Mouse (Mus musculus): ENCODE data around the gene Dab1. TPM values are rescaled to one million over a fixed set of nuclear protein-coding genes. Genes with fewer than 3 reads are reported as not detected.

Dab1 gene
- total and polyA plus RNA-seq, 2 experiments from 2014 or later, result 47.9 to 109 TPM

DNA sequence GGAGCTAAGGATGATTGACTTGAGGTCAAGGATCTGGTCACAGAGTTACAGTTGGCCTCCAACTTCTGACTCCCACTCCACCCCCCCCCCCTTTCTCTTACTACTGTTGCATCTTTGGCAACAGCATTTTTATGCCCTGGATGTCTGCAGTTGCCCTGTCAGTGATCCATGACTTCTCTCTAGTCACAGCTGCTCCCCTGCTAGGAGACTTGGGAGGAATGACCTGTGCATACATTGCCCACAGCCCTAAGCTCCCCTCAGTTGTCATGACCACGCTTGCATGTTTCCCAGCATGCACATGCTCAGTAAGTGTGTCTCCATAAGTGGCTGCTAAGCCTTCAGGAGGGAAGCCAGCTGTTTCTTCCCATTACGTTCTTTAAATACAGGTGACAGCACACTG, 936.2 kb downstream of the Dab1 start:
- Histone ChIP-seq H3K9ac (replicated peaks; ENCODE audit: low read length, poor library complexity, severe bottlenecking) (no peak overlapping the region), H3K9me3 (ENCODE audit: low read length) (no peaks in the 10 kb centered on the region), H3K4me2 (ENCODE audit: low read depth, low read length, poor library complexity, severe bottlenecking) (no peak overlapping the region), H3K27me3 (ENCODE audit: insufficient read depth, low read length) (no peaks in the 10 kb centered on the region), H3K4me1 (ENCODE audit: insufficient read depth, low read length) (peaks cover 3% of the 10 kb centered on the region; the same call in 1 of the 2 replicates), H3K36me3 (ENCODE audit: insufficient read depth, low read length) (no peaks in the 10 kb centered on the region), H3K27ac (ENCODE audit: low read depth, low read length) (no peak overlapping the region), H3K4me3 (ENCODE audit: low read depth, low read length) (no peak overlapping the region)
- 49% methylated on average over 2 of the region's 2 CpGs for WGBS
- no peak for ATAC-seq (ENCODE audit: low FRiP score)
- TF ChIP-seq CTCF (IDR thresholded peaks at IDR 0.05), result no peak
- peak; percentile 21 for DNase-seq (ENCODE audit: low spot score)

GRCm38 (mm10) chr4:104563512-104563911, 944.4 kb downstream of the Dab1 start:
- no peaks in the 10 kb centered on the region for H3K4me1 ChIP-seq (ENCODE audit: insufficient read depth, low read length)
- TF ChIP-seq CTCF (IDR thresholded peaks at IDR 0.05), result no peak
- H3K27ac ChIP-seq (ENCODE audit: low read depth, low read length), result no peak overlapping the region
- H3K9me3 ChIP-seq (ENCODE audit: low read length), result no peaks in the 10 kb centered on the region
- no peak overlapping the region for H3K9ac ChIP-seq (replicated peaks; ENCODE audit: low read length, poor library complexity, severe bottlenecking)
- ATAC-seq (ENCODE audit: low FRiP score) (no peak), DNase-seq (ENCODE audit: low spot score) (no peak)
- H3K4me2 ChIP-seq (ENCODE audit: low read depth, low read length, poor library complexity, severe bottlenecking), result no peak overlapping the region
- H3K27me3 ChIP-seq (ENCODE audit: insufficient read depth, low read length), result no peaks in the 10 kb centered on the region
- 78% methylated on average over 5 of the region's 5 CpGs for WGBS
- H3K4me3 ChIP-seq (ENCODE audit: low read depth, low read length), result no peak overlapping the region
- H3K36me3 ChIP-seq (ENCODE audit: insufficient read depth, low read length), result no peaks in the 10 kb centered on the region

- no peak overlapping the region for H3K4me3 ChIP-seq (ENCODE audit: low read depth, low read length)
- no peak overlapping the region for H3K27ac ChIP-seq (ENCODE audit: low read depth, low read length)
- H3K9me3 ChIP-seq (ENCODE audit: low read length), result no peaks in the 10 kb centered on the region
- H3K36me3 ChIP-seq (ENCODE audit: insufficient read depth, low read length), result no peaks in the 10 kb centered on the region
- DNase-seq (ENCODE audit: low spot score), result no peak
- H3K27me3 ChIP-seq (ENCODE audit: insufficient read depth, low read length), result no peaks in the 10 kb centered on the region
- H3K4me2 ChIP-seq (ENCODE audit: low read depth, low read length, poor library complexity, severe bottlenecking), result no peak overlapping the region
- no peaks in the 10 kb centered on the region for H3K4me1 ChIP-seq (ENCODE audit: insufficient read depth, low read length)
- WGBS, result 70% methylated on average over 4 of the region's 4 CpGs
- ATAC-seq (ENCODE audit: low FRiP score), result no peak
- TF ChIP-seq CTCF (IDR thresholded peaks at IDR 0.05), result peak; percentile 58
- H3K9ac ChIP-seq (replicated peaks; ENCODE audit: low read length, poor library complexity, severe bottlenecking), result no peak overlapping the region
Measured at GRCm38 (mm10) chr4:104570523-104570922, 951.4 kb downstream of the Dab1 start.

GRCm38 (mm10) chr4:104572440-104572839, 953.3 kb downstream of the Dab1 start:
- no peak for ATAC-seq (ENCODE audit: low FRiP score)
- no peak for DNase-seq (ENCODE audit: low spot score)
- WGBS, result 48% methylated on average over 8 of the region's 8 CpGs
- Histone ChIP-seq H3K36me3 (ENCODE audit: insufficient read depth, low read length) (no peaks in the 10 kb centered on the region), H3K9me3 (ENCODE audit: low read length) (no peaks in the 10 kb centered on the region), H3K27me3 (ENCODE audit: insufficient read depth, low read length) (no peaks in the 10 kb centered on the region), H3K4me2 (ENCODE audit: low read depth, low read length, poor library complexity, severe bottlenecking) (no peak overlapping the region), H3K4me3 (ENCODE audit: low read depth, low read length) (no peak overlapping the region), H3K4me1 (ENCODE audit: insufficient read depth, low read length) (no peaks in the 10 kb centered on the region), H3K27ac (ENCODE audit: low read depth, low read length) (no peak overlapping the region), H3K9ac (replicated peaks; ENCODE audit: low read length, poor library complexity, severe bottlenecking) (no peak overlapping the region)
- no peak for TF ChIP-seq CTCF (IDR thresholded peaks at IDR 0.05)

DNA sequence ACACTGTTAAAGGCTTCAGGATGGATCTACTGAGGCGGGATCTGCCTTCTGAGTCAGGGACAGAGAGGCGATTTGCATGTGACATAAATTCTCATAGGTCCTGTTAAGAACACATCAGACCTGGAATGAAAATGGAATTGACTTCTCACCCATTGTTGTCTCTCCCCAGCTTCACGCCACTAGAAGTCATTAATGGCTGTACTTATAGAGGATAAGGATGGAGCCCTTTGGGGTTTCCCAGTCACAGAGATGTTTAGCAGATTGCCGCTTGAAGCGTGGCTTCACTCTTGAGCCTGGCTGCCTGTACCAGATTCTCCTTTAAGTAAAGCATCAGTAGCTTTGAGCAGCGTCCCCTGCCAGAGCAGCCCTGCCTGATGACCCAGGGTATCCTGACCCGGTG, 954.3 kb downstream of the Dab1 start:
- TF ChIP-seq CTCF (IDR thresholded peaks at IDR 0.05), result no peak
- H3K9me3 ChIP-seq (ENCODE audit: low read length), result no peaks in the 10 kb centered on the region
- no peaks in the 10 kb centered on the region for H3K4me1 ChIP-seq (ENCODE audit: insufficient read depth, low read length)
- H3K27ac ChIP-seq (ENCODE audit: low read depth, low read length), result no peak overlapping the region
- no peaks in the 10 kb centered on the region for H3K36me3 ChIP-seq (ENCODE audit: insufficient read depth, low read length)
- ATAC-seq (ENCODE audit: low FRiP score) (no peak), DNase-seq (ENCODE audit: low spot score) (no peak)
- H3K4me3 ChIP-seq (ENCODE audit: low read depth, low read length), result no peak overlapping the region
- H3K27me3 ChIP-seq (ENCODE audit: insufficient read depth, low read length), result no peaks in the 10 kb centered on the region
- 33% methylated on average over 7 of the region's 7 CpGs for WGBS
- no peak overlapping the region for H3K4me2 ChIP-seq (ENCODE audit: low read depth, low read length, poor library complexity, severe bottlenecking)
- H3K9ac ChIP-seq (replicated peaks; ENCODE audit: low read length, poor library complexity, severe bottlenecking), result no peak overlapping the region

GRCm38 (mm10) chr4:104578370-104578769, 959.2 kb downstream of the Dab1 start:
- Histone ChIP-seq H3K27ac (ENCODE audit: low read depth, low read length) (no peak overlapping the region), H3K9ac (replicated peaks; ENCODE audit: low read length, poor library complexity, severe bottlenecking) (no peak overlapping the region), H3K4me2 (ENCODE audit: low read depth, low read length, poor library complexity, severe bottlenecking) (no peak overlapping the region), H3K4me1 (ENCODE audit: insufficient read depth, low read length) (no peaks in the 10 kb centered on the region), H3K4me3 (ENCODE audit: low read depth, low read length) (no peak overlapping the region), H3K27me3 (ENCODE audit: insufficient read depth, low read length) (no peaks in the 10 kb centered on the region), H3K9me3 (ENCODE audit: low read length) (no peaks in the 10 kb centered on the region), H3K36me3 (ENCODE audit: insufficient read depth, low read length) (no peaks in the 10 kb centered on the region)
- ATAC-seq (ENCODE audit: low FRiP score) (no peak), DNase-seq (ENCODE audit: low spot score) (peak; percentile 34)
- TF ChIP-seq CTCF (IDR thresholded peaks at IDR 0.05), result no peak
- WGBS, result 35% methylated on average over 3 of the region's 3 CpGs
